Mouse (Mus musculus) MEL (cell line): ENCODE data around the gene Ccdc50. TPM values are rescaled to one million over a fixed set of nuclear protein-coding genes. Genes with fewer than 3 reads are reported as not detected.

Source experiments
- DNase-seq: peaks from one replicate; pipeline ENCODE4 v3.0.0; 2011; ENCODE audit warnings: low read depth, low spot score
- H3K27ac ChIP-seq: 2 replicates; pipeline ENCODE4 v1.5.1; 2012; ENCODE audit warnings: low read depth, mild to moderate bottlenecking, control low read depth, low read length, moderate library complexity; ENCODE audit not compliant: control insufficient read depth
- H3K27me3 ChIP-seq, 2 experiments: fragments of 150-350 bp in 1 of 2; sonication (generic) in 1 of 2; 2 replicates each; pipeline ENCODE4 v1.6.1; 2012; ENCODE audit warnings: low read length in 2 of 2, mild to moderate bottlenecking in 2 of 2, improper control_type of control experiment in 1 of 2, moderate library complexity in 1 of 2; ENCODE audit not compliant: insufficient read depth in 2 of 2, control insufficient read depth in 1 of 2
- H3K36me3 ChIP-seq, 2 experiments: 2 replicates each; pipeline ENCODE4 v1.6.1; 2012 to 2014; ENCODE audit warnings: low read length in 2 of 2, improper control_type of control experiment in 1 of 2, inconsistent platforms in 1 of 2, mild to moderate bottlenecking in 1 of 2; ENCODE audit not compliant: insufficient read depth in 2 of 2, control insufficient read depth in 1 of 2
- H3K4me1 ChIP-seq, 2 experiments: fragments of 150-350 bp in 1 of 2; sonication (generic) in 1 of 2; 2 replicates each; pipeline ENCODE4 v1.6.1; 2012; ENCODE audit warnings: low read length in 2 of 2, improper control_type of control experiment in 1 of 2, mild to moderate bottlenecking in 1 of 2; ENCODE audit not compliant: insufficient read depth in 2 of 2, control insufficient read depth in 1 of 2
- H3K4me3 ChIP-seq, 2 experiments: fragments of 150-350 bp in 1 of 2; sonication (generic) in 1 of 2; 2 replicates each; pipeline ENCODE4 v1.5.1; 2012; ENCODE audit warnings: low read depth in 2 of 2, low read length in 2 of 2, mild to moderate bottlenecking in 2 of 2, moderate library complexity in 2 of 2, control low read depth in 1 of 2, improper control_type of control experiment in 1 of 2; ENCODE audit not compliant: control insufficient read depth in 1 of 2, insufficient read depth in 1 of 2
- H3K79me2 ChIP-seq: 2 replicates; pipeline ENCODE4 v1.6.1; 2012; ENCODE audit warnings: mild to moderate bottlenecking, low read length, moderate library complexity; ENCODE audit not compliant: control insufficient read depth, poor library complexity, insufficient read depth
- H3K9ac ChIP-seq: 2 replicates; pipeline ENCODE4 v1.6.1; 2012; ENCODE audit warnings: low read depth, mild to moderate bottlenecking, control low read depth, low read length, moderate library complexity; ENCODE audit not compliant: control insufficient read depth, poor library complexity, severe bottlenecking
- H3K9me3 ChIP-seq: fragments of 150-350 bp; sonication (generic); replicated peaks from 2 replicates; pipeline ENCODE4 v1.6.1; 2012; ENCODE audit warnings: mild to moderate bottlenecking, low read length, improper control_type of control experiment, moderate library complexity; ENCODE audit not compliant: insufficient read depth
- CHD1 ChIP-seq: IDR thresholded peaks from 2 replicates; pipeline ENCODE4 v1.6.1; 2012; ENCODE audit warnings: low read depth, mild to moderate bottlenecking, inconsistent platforms, low read length, improper control_type of control experiment
- CHD2 ChIP-seq: IDR thresholded peaks from 2 replicates; pipeline ENCODE4 v1.6.1; 2011; ENCODE audit warnings: low read length, improper control_type of control experiment
- E2F4 ChIP-seq: IDR thresholded peaks from 2 replicates; pipeline ENCODE4 v1.6.1; 2011; ENCODE audit warnings: low read depth, low read length, improper control_type of control experiment, borderline replicate concordance
- GATA1 ChIP-seq: IDR thresholded peaks from 2 replicates; pipeline ENCODE4 v1.6.1; 2011; ENCODE audit warnings: low read depth, low read length, improper control_type of control experiment
- HCFC1 ChIP-seq: IDR thresholded peaks from 2 replicates; pipeline ENCODE4 v1.6.1; 2012; ENCODE audit warnings: low read depth, mild to moderate bottlenecking, inconsistent platforms, low read length, improper control_type of control experiment, moderate library complexity
- MAFK ChIP-seq: IDR thresholded peaks from 2 replicates; pipeline ENCODE4 v1.6.1; 2011; ENCODE audit warnings: low read depth, mild to moderate bottlenecking, low read length, improper control_type of control experiment, borderline replicate concordance
- MAX ChIP-seq: IDR thresholded peaks from 2 replicates; pipeline ENCODE4 v1.6.1; 2011; ENCODE audit warnings: low read length, improper control_type of control experiment
- MAZ ChIP-seq: IDR thresholded peaks from 2 replicates; pipeline ENCODE4 v1.6.1; 2012; ENCODE audit warnings: low read depth, mild to moderate bottlenecking, inconsistent platforms, low read length, improper control_type of control experiment
- MEF2A ChIP-seq: IDR thresholded peaks from 2 replicates; pipeline ENCODE4 v1.6.1; 2014; ENCODE audit warnings: low read depth, mild to moderate bottlenecking, inconsistent platforms, low read length, improper control_type of control experiment; ENCODE audit not compliant: poor library complexity, insufficient replicate concordance, severe bottlenecking; ENCODE audit errors: extremely low read depth
- MXI1 ChIP-seq: IDR thresholded peaks from 2 replicates; pipeline ENCODE4 v1.6.1; 2011; ENCODE audit warnings: mild to moderate bottlenecking, low read depth, low read length, improper control_type of control experiment
- MYC ChIP-seq: IDR thresholded peaks from 2 replicates; pipeline ENCODE4 v1.6.1; 2011; ENCODE audit warnings: low read depth, mild to moderate bottlenecking, low read length, improper control_type of control experiment, moderate library complexity
- NELFE ChIP-seq: IDR thresholded peaks from 2 replicates; pipeline ENCODE4 v1.6.1; 2011; ENCODE audit warnings: low read depth, low read length, improper control_type of control experiment
- POLR2A ChIP-seq, 2 experiments: IDR thresholded peaks; 2 replicates each; pipeline ENCODE4 v1.6.1; 2011 to 2012; ENCODE audit warnings: low read length in 2 of 2, mild to moderate bottlenecking in 2 of 2, control low read depth in 1 of 2, improper control_type of control experiment in 1 of 2, low read depth in 1 of 2, moderate library complexity in 1 of 2; ENCODE audit not compliant: control insufficient read depth in 1 of 2, insufficient read depth in 1 of 2, poor library complexity in 1 of 2
- SIN3A ChIP-seq: IDR thresholded peaks from 2 replicates; pipeline ENCODE4 v1.6.1; 2012; ENCODE audit warnings: low read length, improper control_type of control experiment, inconsistent platforms
- TAL1 ChIP-seq: IDR thresholded peaks from 2 replicates; pipeline ENCODE4 v1.6.1; 2012; ENCODE audit warnings: mild to moderate bottlenecking, inconsistent platforms, low read length, moderate library complexity, mixed read lengths
- TBP ChIP-seq: IDR thresholded peaks from 2 replicates; pipeline ENCODE4 v1.8.0; 2011; ENCODE audit warnings: low read depth, low read length, improper control_type of control experiment
- ZC3H11A ChIP-seq: IDR thresholded peaks from 2 replicates; pipeline ENCODE4 v1.6.1; 2012; ENCODE audit warnings: low read depth, mild to moderate bottlenecking, inconsistent platforms, low read length, improper control_type of control experiment
- ZMIZ1 ChIP-seq: IDR thresholded peaks from 2 replicates; pipeline ENCODE4 v1.6.1; 2012; ENCODE audit warnings: low read depth, mild to moderate bottlenecking, inconsistent platforms, low read length, improper control_type of control experiment, moderate library complexity
- polyA plus RNA-seq, 2 experiments: library from polyadenylated mRNA; stranded (reverse) in 1 of 2; unstranded in 1 of 2; fragments of >175 nt in 1 of 2; fragments of >200 nt in 1 of 2; gene quantifications; 2 replicates each; pipeline versions ENCODE4 v1.2.1 to v1.2.4; 2012; ENCODE audit warnings: low replicate concordance in 2 of 2, low read depth in 1 of 2; ENCODE audit not compliant: insufficient read length in 2 of 2, insufficient read depth in 1 of 2, missing spikeins in 1 of 2
- total RNA-seq: library from RNA; depleted of rRNA; stranded (reverse); fragments of 300-350 nt; gene quantifications from 2 replicates; pipeline ENCODE4 v1.2.3, GENCODE M21; 2012

The Ccdc50 gene
- total and polyA plus RNA-seq, 3 experiments: 15.1 to 30.6 (median 20.4) TPM

DNA sequence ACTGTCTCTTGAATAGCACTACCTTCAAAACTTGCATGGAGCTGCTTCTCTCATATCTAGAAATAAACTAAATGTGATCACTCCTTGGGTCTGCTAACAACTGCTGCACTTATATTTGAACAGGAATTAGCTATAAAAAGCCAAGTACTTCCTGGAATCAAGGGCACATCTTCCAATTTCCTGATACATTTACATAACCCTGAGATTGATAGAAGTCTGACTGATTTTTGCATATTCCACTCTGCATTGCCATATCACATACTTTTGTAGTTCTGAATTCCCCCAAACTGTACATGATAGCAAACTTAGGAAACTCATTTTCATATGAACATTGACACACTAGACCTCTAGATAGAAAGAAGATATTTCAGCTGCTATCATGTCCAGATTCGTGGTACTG, 40.3 kb upstream of the Ccdc50 start:
- H3K27ac ChIP-seq: no peak overlapping the region
- no peaks in the 10 kb centered on the region for H3K79me2 ChIP-seq
- TF ChIP-seq E2F4: no peak
- no peak for TF ChIP-seq GATA1
- no peak for TF ChIP-seq MXI1
- TF ChIP-seq MEF2A: no peak
- no peak for TF ChIP-seq POLR2A (IDR thresholded peaks at IDR 0.05; ENCODE audit: control insufficient read depth in 1 of 2, insufficient read depth in 1 of 2, low read depth in 1 of 2, low read length in 2 of 2, poor library complexity in 1 of 2)
- TF ChIP-seq TAL1: no peak
- TF ChIP-seq ZC3H11A: no peak
- no peak for TF ChIP-seq MAX
- H3K4me3 ChIP-seq: no peak overlapping the region
- no peak for DNase-seq
- H3K4me1 ChIP-seq: no peaks in the 10 kb centered on the region
- no peaks in the 10 kb centered on the region; a peak in 1 of 4 replicates for H3K36me3 ChIP-seq
- no peak overlapping the region for H3K9ac ChIP-seq
- H3K9me3 ChIP-seq: no peaks in the 10 kb centered on the region
- peaks cover 0 to 1% of the 10 kb centered on the region in 2 experiments; a peak in 2 of 4 replicates for H3K27me3 ChIP-seq

DNA sequence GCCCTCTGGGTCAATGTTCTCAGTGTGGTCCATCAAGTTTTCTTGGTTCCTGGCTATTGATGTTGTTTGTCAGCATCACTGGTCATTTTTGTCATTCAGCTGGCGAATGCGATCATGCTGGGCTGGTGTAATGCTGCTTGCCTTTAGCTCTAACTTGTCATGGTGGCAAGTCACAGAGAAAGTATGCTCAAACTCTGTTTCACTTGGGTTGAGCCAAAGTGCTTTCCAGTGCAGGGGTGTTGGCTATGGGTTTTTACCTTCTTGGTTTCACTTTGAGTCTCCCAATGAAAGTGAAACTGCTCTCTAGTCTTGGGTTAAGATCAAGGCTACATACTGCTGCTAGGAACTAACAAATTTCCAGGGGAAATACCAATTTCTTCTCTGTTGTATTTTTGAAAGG, 39.4 kb upstream of the Ccdc50 start:
- H3K4me3 ChIP-seq: peak overlapping the region; percentile 26 to 40; a peak in 3 of 4 replicates
- peaks cover 0 to 1% of the 10 kb centered on the region in 2 experiments; a peak in 2 of 4 replicates for H3K27me3 ChIP-seq
- TF ChIP-seq MAFK: no peak
- TF ChIP-seq MAZ: no peak
- TF ChIP-seq, all 39 proteins: peak for 0
- Histone ChIP-seq H3K9me3 (no peaks in the 10 kb centered on the region), H3K36me3 (no peaks in the 10 kb centered on the region; a peak in 1 of 4 replicates), H3K79me2 (no peaks in the 10 kb centered on the region), H3K4me1 (no peaks in the 10 kb centered on the region), H3K9ac (no peak overlapping the region), H3K27ac (no peak overlapping the region)
- DNase-seq: peak; percentile 13

DNA sequence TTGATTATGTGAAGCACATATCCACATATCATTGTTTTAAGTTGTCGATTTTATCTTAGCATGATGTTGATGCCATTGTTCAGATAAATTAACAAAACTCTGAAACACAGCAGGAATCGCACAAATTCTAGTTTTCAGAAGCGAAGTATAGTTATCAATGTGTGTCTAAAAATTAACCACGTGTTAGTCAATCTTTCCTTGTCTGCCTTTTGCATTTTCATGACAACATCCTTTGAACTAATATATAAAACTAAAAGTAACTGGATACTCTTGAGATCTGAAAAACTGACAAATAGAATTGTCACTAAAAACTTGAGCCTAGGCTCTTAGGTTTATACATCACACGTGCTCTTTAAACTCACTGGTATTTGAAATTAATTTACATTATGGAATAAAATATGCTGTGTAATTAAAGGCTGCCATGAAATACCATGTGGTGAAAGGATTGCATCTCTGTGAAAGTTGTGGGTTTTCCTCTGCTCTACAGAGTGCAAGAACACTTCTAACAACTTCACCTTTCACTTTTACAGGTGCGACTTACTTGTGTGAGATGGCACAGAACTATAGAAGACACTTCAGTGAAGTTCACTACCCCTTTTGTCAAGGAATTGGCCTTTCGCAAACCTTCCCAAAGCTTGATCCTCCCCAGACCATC, 38.7 kb upstream of the Ccdc50 start:
- Histone ChIP-seq H3K79me2 (no peaks in the 10 kb centered on the region), H3K4me1 (no peaks in the 10 kb centered on the region), H3K27me3 (peaks cover 0 to 1% of the 10 kb centered on the region in 2 experiments; a peak in 2 of 4 replicates)
- no peak for TF ChIP-seq CHD2
- TF ChIP-seq CHD1: no peak
- TF ChIP-seq E2F4: no peak
- TF ChIP-seq MYC: no peak
- TF ChIP-seq TAL1: no peak
- TF ChIP-seq SIN3A: no peak
- no peak for TF ChIP-seq MEF2A
- TF ChIP-seq TBP: no peak
- TF ChIP-seq NELFE: no peak
- no peak for TF ChIP-seq ZMIZ1
- TF ChIP-seq HCFC1: no peak
- TF ChIP-seq MAZ: no peak
- TF ChIP-seq, all 39 proteins: peak for 0
- Histone ChIP-seq H3K9ac (no peak overlapping the region), H3K4me3 (0 out of 4 replicates have a peak overlapping the region, but pooled peaks of 1 of the 2 experiments have one; percentile 40), H3K36me3 (no peaks in the 10 kb centered on the region; a peak in 1 of 4 replicates), H3K27ac (no peak overlapping the region), H3K9me3 (no peaks in the 10 kb centered on the region)
- no peak for DNase-seq
